Mouse (Mus musculus) thymus, postnatal 0 days (tissue): ENCODE results near the gene Tpx2. TPM values are rescaled to one million over a fixed set of nuclear protein-coding genes. Genes with fewer than 3 reads are reported as not detected.

ENCODE experiments used
- DNase-seq: peaks from one replicate; pipeline ENCODE4 v3.0.0-alpha.2; 2015; ENCODE audit warnings: low spot score
- polyA plus RNA-seq: library from polyadenylated mRNA; unstranded; fragments of >200 nt; fragmentation: Nextera tagmentation; extraction: Ambion mirVana; gene quantifications from 2 replicates; pipeline ENCODE4 v1.2.1, GENCODE M21; 2015

The Tpx2 gene
- polyA plus RNA-seq = 72.5 and 81.3 TPM in 2 replicates

- DNase-seq = peak; percentile 99
Observed at GRCm38 (mm10) chr2:152847815-152848302, at the start of gene Tpx2. Tpx2 (plus strand) TSS chr2:152847964.

DNA sequence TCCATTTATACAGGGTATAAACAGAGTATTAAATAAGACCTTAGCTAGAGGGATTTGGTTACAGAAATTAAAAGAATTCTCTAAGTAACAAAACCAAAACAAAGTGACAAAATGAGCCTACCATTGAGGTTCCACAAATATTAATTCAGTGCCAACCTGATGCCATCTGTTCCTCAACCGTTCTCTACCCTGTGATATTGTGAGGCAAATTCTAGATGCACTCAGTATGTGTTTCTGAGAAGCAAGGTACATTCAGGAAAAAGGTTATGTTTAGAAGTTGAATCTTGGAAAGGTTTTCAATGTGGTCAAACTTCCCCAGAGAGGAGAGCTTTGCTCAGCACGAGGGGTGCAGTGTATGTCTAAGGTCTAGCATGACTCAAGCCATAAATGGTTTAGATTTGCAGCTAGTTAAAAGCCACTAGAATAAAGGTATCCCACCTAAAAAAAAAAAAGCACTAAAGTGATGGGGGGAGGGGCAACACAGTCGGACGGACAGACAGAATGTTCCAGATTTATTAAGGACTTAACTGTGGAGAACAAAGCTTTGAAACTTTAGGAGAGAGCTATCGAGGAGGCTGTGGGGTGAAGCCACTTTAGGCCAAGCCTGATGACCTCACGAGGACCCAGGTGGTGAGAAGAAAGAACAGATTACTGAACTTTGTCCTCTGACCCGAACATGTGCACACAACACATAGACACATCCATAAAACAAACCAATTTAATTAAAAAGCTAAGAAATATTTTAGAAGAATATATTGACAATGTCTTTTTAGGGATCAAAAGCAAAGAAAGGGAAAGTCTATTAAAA, 47.6 kb upstream of the Tpx2 start:
- no peak for DNase-seq

GRCm38 (mm10) chr2:152800762-152801113, 47.0 kb upstream of the Tpx2 start:
- DNase-seq = no peak

- DNase-seq = no peak
Observed at GRCm38 (mm10) chr2:152802303-152802702, 45.5 kb upstream of the Tpx2 start.

GRCm38 (mm10) chr2:152803081-152803480, 44.7 kb upstream of the Tpx2 start:
- DNase-seq = no peak

DNA sequence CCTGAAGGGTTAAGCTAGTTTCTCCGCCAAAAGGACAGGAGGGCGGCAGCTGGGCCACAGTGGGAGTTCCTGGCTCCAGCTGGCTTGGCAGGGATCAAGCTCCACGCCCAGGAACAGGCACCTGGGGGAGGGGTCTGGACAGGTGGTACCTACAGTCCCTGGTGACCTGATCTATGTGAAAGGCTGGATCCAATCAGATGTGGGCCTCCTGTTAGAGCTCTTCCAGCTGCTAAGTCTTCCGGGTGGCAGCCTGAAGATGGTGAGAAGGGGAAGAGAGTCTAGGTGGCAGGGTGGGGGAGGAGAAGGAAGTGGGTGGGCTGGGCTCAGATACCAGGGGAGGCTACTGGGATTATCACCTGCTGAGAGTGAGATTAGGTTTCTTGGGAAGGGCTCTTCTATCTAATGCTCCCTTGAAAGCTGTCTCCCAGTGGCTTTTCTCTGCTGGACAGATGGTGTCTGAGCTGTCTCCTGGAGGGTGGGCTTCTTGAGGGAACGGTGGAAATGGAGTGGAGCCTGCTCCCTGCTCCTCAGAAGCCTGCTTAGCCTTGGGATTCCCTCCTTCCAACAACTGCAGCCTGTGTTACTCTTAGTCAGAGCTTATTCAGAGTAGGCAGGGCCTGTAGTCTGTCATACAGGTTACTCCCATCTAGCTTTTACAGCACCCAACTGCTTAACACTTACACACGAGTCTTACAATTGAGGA, 43.2 kb upstream of the Tpx2 start:
- peak; percentile 70 for DNase-seq

GRCm38 (mm10) chr2:152805111-152805490, 42.7 kb upstream of the Tpx2 start:
- no peak for DNase-seq

DNA sequence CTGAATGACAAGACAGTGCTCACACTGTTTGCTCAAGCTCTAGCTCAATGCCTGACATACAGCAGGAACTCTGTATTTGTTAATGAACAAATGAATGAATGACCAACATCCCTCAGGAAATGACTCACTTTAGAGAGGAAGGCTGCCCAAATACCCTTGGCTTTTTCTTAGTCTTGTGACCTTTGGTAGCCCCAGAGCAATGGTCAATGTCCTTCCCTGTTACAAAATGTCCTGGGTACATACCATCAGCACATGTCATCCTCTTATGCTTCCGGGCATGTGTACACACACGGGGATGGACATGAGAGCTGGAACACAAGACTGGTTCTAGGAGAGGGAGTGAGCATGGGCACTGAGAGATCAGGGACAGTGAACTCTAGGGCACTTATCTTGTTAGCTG, 41.7 kb upstream of the Tpx2 start:
- no peak for DNase-seq

DNA sequence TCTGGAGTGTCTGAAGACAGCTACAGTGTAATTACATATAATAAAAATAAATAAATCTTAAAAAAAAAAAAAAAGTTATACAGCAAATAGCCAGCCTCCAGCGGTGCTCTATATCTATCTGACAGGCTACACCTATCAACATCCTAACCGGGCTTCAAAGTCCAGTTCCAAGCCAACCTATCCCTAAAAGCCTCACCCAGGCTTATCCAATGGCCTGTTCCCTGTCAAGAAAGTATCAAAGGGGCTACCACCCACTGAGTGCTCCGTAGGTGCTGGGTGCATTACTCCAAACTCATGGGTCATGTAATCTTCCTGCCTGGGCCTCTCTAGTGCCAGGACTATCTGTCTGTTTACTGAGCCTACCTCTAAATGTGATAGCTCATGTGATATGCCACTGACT, 39.6 kb upstream of the Tpx2 start:
- no peak for DNase-seq

DNA sequence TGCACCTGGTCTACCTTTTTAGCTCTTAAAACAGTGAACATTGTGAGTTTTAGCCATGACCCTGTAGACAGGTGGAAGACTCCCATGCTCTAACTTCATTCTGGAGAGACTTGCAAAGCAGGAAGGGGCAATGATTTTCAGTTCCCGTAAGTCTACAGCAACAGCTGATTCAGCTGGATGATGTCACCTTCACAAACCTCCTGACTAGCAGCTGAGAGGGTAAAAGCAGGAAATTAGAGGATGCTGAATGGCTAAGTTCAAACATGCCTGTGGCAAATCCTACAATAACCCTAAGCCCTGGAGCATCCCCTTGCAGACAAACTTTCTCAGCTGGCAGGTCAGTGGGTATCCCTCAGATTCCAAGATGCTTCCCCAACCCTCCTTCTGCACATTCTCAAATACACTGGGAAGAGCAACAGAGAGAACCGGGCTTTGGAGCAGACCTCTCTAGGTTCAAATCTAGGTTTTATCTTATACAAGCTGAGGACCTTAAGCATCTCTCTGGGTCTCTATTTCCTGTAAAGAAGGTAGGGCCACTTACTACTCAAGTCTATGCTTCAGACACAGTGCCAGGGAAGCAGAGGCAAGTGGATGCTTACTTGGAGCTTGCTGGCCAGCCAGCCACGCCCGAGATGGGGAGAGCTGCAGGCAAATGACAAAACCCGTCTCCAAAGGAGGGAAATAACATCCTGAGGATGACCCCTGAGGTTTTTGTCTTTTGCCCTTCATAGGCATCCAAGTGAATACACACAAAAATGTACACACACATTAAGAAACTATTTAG, 37.4 kb upstream of the Tpx2 start:
- DNase-seq = no peak

GRCm38 (mm10) chr2:152811336-152812165, 36.2 kb upstream of the Tpx2 start:
- peak; percentile 58 for DNase-seq

GRCm38 (mm10) chr2:152813232-152813631, 34.5 kb upstream of the Tpx2 start:
- DNase-seq = no peak

- DNase-seq = no peak
Observed at GRCm38 (mm10) chr2:152814213-152814874, 33.4 kb upstream of the Tpx2 start.

DNA sequence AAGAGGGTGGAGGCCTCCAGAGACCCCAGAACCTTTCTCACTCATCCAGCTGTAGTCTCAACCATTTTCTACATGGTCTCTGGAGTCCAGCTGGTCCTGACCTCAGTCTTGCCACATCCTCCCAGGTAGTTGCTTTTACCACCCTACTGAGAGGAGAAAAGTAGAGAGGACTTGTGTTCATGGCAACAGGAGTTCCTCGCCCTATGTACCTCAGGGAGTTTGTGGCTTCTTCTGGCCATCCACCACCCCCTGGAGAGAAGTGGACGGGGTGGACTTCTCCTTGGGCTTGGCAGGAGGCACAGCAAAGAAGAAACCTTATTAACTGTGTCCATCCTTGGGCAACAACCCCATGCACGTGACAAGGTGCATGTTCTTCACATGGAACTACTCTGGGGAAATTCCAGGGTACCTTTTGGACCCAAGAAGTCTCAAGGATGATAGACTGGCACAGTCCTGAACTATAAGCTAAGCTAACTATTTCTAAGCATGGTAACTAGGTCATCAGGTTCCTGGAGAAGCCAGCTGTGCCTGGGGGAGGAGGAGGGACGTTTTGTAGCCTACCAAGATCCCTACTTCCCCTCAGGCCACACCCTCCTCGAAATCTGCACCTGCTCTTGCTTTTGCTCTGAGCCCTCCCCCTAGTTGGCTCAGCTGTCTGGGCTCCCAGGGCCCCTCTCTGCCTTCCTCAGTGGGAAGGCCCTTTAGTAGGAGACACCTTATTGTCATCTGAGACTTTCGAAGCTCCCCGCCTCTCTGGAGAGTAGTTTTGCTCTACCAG, 31.7 kb upstream of the Tpx2 start:
- DNase-seq = peak; percentile 95

DNA sequence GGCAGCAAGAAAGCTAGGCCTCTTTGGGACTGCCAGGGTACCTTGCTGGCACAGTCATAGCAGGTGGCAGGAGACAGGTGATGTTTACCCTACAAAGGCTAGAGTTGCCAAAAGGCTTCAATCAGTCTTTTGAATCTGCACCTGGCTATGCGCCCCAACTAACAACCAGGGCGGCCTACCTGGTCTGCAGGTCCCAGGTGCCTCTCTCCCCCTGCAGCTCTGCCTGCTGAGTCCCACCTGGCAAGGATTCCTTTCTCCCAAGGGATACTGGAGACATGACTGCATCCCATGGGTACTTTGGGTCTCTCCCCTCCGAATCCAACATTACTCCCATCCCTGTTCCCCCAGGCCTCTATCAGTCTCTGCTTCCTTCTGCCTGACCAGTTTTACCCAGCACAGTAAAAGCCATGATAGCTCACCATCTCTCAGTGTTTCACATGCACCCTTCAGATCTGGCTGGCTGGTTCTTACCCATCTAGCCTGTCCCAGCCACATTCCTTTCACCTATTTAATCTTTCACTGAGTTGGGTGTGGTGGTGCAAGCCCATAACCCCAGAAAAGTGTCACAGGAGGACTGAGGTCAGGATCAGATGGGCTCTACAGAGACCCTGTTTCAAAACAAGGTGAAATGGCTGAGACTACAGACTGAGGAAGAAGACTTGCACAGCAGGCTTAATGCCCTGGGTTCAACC, 31.0 kb upstream of the Tpx2 start:
- no peak for DNase-seq

DNA sequence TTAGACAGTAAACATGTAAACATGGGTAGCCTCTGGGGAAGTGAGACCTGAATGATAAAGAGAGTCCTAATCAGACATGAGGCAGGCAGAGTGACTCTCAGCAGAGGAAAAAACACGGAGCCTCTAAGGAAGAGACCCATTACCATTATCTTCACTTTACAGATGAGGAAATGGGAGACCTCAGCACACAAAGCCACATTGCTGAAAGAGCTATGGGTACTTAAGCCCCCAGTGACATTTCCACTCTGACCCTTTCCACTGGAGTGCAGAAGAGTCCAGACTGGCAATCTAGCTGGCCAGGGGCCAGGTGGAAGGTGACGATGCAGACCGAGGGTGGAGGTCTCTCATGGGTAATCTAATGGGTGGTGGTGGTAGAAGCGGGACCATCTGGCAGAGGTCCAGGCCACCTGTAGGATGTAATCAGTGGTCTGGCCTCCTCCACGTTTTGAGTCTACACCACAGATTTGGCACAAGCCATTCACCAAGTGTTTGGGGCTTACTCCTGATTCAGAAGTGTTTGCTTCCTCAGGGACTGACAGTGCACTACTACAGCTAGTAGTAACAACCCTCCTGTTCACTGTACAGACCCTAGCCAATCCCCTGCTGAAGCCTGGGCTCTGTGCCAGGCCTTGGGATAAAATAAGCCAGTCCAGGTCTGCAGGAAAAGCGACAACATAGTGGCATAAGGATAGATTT, 30.0 kb upstream of the Tpx2 start:
- DNase-seq = no peak

DNA sequence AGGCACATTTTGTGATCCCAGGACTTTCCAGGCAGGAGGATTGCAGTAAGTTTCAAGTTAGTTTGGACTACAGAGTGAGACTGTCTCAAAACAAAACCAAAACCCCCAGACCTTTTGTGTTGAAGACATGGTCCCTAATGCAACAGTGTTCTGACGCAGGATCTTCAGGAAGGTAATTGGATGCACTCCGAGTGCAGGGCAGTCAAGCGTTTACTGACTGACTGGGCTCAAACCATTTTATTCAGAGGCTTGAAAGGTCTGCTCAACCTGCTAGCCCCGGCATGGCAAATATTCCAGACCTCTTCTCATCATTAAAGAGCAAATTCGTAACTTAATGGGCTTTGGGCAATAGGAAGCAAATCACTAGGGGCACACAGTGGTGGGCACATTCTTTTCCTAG, 29.1 kb upstream of the Tpx2 start:
- no peak for DNase-seq

GRCm38 (mm10) chr2:152819097-152819624, 28.6 kb upstream of the Tpx2 start:
- DNase-seq = no peak
